Mouse (Mus musculus) liver, embryonic 13.5 days (tissue): ENCODE data around the gene Matk. TPM values are rescaled to one million over a fixed set of nuclear protein-coding genes. Genes with fewer than 3 reads are reported as not detected.

Experiments used
- ATAC-seq: fragments of 200-750 bp; cut with Nextera tagmentation; 2 replicates; pipeline ENCODE4 v1.8.0; 2017; ENCODE audit warnings: low read depth, mild to moderate bottlenecking, moderate number of reproducible peaks, moderate library complexity
- DNase-seq: peaks from one replicate; pipeline ENCODE4 v3.0.0; 2022
- H3K27ac ChIP-seq: fragments of 300-500 bp; sonication (generic); 2 replicates; pipeline ENCODE4 v1.5.1; 2015; ENCODE audit warnings: moderate library complexity, mild to moderate bottlenecking, inconsistent platforms
- H3K27me3 ChIP-seq: fragments of 300-500 bp; sonication (generic); 2 replicates; pipeline ENCODE4 v1.6.1; 2015; ENCODE audit warnings: mild to moderate bottlenecking, inconsistent platforms
- H3K36me3 ChIP-seq: fragments of 300-500 bp; sonication (generic); 2 replicates; pipeline ENCODE4 v1.6.1; 2015; ENCODE audit warnings: mild to moderate bottlenecking, inconsistent platforms
- H3K4me1 ChIP-seq: fragments of 300-500 bp; sonication (generic); replicated peaks from 2 replicates; pipeline ENCODE4 v1.6.1; 2015; ENCODE audit warnings: inconsistent platforms
- H3K4me2 ChIP-seq: fragments of 300-500 bp; sonication (generic); 2 replicates; pipeline ENCODE4 v1.6.1; 2015; ENCODE audit warnings: inconsistent platforms, mild to moderate bottlenecking, moderate library complexity
- H3K4me3 ChIP-seq: fragments of 300-500 bp; sonication (generic); replicated peaks from 2 replicates; pipeline ENCODE4 v1.5.1; 2015; ENCODE audit warnings: mild to moderate bottlenecking, inconsistent platforms
- H3K9ac ChIP-seq: fragments of 300-500 bp; sonication (generic); 2 replicates; pipeline ENCODE4 v1.6.1; 2015; ENCODE audit warnings: mild to moderate bottlenecking, inconsistent platforms
- H3K9me3 ChIP-seq: fragments of 300-500 bp; sonication (generic); replicated peaks from 2 replicates; pipeline ENCODE4 v1.6.1; 2016; ENCODE audit warnings: inconsistent platforms
- WGBS: fragments of 180-500 bp; shearing (Covaris S2); methylation state at CpG from one replicate; pipeline ENCODE4 v1.1.7; 2015; ENCODE audit not compliant: insufficient replicate concordance; 5-methylcytosine and 5-hydroxymethylcytosine counted together
- polyA plus RNA-seq: library from polyadenylated mRNA; unstranded; fragments of >200 nt; fragmentation: Nextera tagmentation; extraction: Ambion mirVana; gene quantifications from 2 replicates; pipeline ENCODE4 v1.2.1, GENCODE M21; 2015

Matk gene
- polyA plus RNA-seq, 1 experiment from 2014 or later = 1.8 TPM

GRCm38 (mm10) chr10:81288601-81289000 lies 35.9 kb downstream of the Matk start:
- Histone ChIP-seq H3K4me2 (no peak overlapping the region), H3K27ac (no peak overlapping the region)
- no peak for ATAC-seq

GRCm38 (mm10) chr10:81289278-81289677 lies 36.5 kb downstream of the Matk start:
- Histone ChIP-seq H3K9me3 (no peaks in the 10 kb centered on the region), H3K4me1 (peaks cover 74% of the 10 kb centered on the region), H3K27ac (no peak overlapping the region), H3K9ac (no peak overlapping the region), H3K36me3 (no peaks in the 10 kb centered on the region), H3K4me2 (no peak overlapping the region), H3K27me3 (peaks cover 33% of the 10 kb centered on the region), H3K4me3 (no peak overlapping the region)
- ATAC-seq (no peak), DNase-seq (peak; percentile 47)
- 8% methylated on average over 7 of the region's 7 CpGs for WGBS

More at GRCm38 (mm10) chr10:81288601-81289000, 35.9 kb downstream of the Matk start:
- 24% methylated on average over 6 of the region's 6 CpGs for WGBS
- Histone ChIP-seq H3K9me3 (no peaks in the 10 kb centered on the region), H3K36me3 (no peaks in the 10 kb centered on the region), H3K4me3 (no peak overlapping the region), H3K4me1 (peaks cover 67% of the 10 kb centered on the region), H3K27me3 (peaks cover 39% of the 10 kb centered on the region), H3K9ac (no peak overlapping the region)
- no peak for DNase-seq

GRCm38 (mm10) chr10:81289811-81290210 lies 37.1 kb downstream of the Matk start:
- H3K27ac ChIP-seq = no peak overlapping the region
- H3K27me3 ChIP-seq = peaks cover 27% of the 10 kb centered on the region
- DNase-seq (no peak), ATAC-seq (no peak)
- H3K4me2 ChIP-seq = no peak overlapping the region
- no peaks in the 10 kb centered on the region for H3K9me3 ChIP-seq
- 57% methylated on average over 14 of the region's 14 CpGs for WGBS
- no peak overlapping the region for H3K9ac ChIP-seq
- no peaks in the 10 kb centered on the region for H3K36me3 ChIP-seq
- H3K4me1 ChIP-seq = peaks cover 77% of the 10 kb centered on the region
- no peak overlapping the region for H3K4me3 ChIP-seq

- no peaks in the 10 kb centered on the region for H3K9me3 ChIP-seq
- H3K4me1 ChIP-seq = peaks cover 77% of the 10 kb centered on the region
- 56% methylated on average over 24 of the region's 24 CpGs for WGBS
- ATAC-seq = no peak
- H3K27ac ChIP-seq = no peak overlapping the region
- H3K9ac ChIP-seq = no peak overlapping the region
- DNase-seq = no peak
- H3K27me3 ChIP-seq = peaks cover 17% of the 10 kb centered on the region
- no peak overlapping the region for H3K4me3 ChIP-seq
- no peaks in the 10 kb centered on the region for H3K36me3 ChIP-seq
- peak overlapping the region; percentile 3; the same call in 1 of the 2 replicates for H3K4me2 ChIP-seq
These were observed 38.1 kb downstream of the Matk start for GRCm38 (mm10) chr10:81290698-81291460.

GRCm38 (mm10) chr10:81291511-81292104 lies 38.9 kb downstream of the Matk start, which contains the start of gene Tjp3:
Tjp3 (minus strand) TSS chr10:81291581.
- Histone ChIP-seq H3K4me2 (peak within 1 kb of the TSS; percentile 33), H3K4me3 (0 out of 2 replicates have a peak within 1 kb of the TSS, but pooled peaks have one; percentile 1), H3K27ac (peak within 1 kb of the TSS; percentile 60), H3K4me1 (peaks cover 77% of the 10 kb centered on the region), H3K9me3 (no peaks in the 10 kb centered on the region), H3K27me3 (peaks cover 13% of the 10 kb centered on the region), H3K9ac (no peak within 1 kb of the TSS), H3K36me3 (no peaks in the 10 kb centered on the region)
- 47% methylated on average over 9 of the region's 9 CpGs for WGBS
- DNase-seq = no peak
- no peak for ATAC-seq

- DNase-seq (peak; percentile 100), ATAC-seq (peak; percentile 93)
- Histone ChIP-seq H3K4me1 (peaks cover 82% of the 10 kb centered on the region), H3K9me3 (no peaks in the 10 kb centered on the region), H3K27ac (peak within 1 kb of the TSS; percentile 85), H3K9ac (peak within 1 kb of the TSS; percentile 85), H3K4me3 (peak within 1 kb of the TSS; percentile 76), H3K4me2 (peak within 1 kb of the TSS; percentile 95), H3K36me3 (no peaks in the 10 kb centered on the region), H3K27me3 (peaks cover 13% of the 10 kb centered on the region)
- under 1% methylated on average over 64 of the region's 80 CpGs for WGBS
These were observed 40.0 kb downstream of the Matk start, which contains the start of gene Pip5k1c for GRCm38 (mm10) chr10:81292554-81293333. Pip5k1c (plus strand) TSS chr10:81292963.

GRCm38 (mm10) chr10:81293334-81294030 lies 40.7 kb downstream of the Matk start:
- WGBS = 2% methylated on average over 25 of the region's 25 CpGs
- Histone ChIP-seq H3K4me3 (peak overlapping the region; percentile 76), H3K4me2 (peak overlapping the region; percentile 95), H3K36me3 (no peaks in the 10 kb centered on the region), H3K9ac (peak overlapping the region; percentile 85), H3K4me1 (peaks cover 83% of the 10 kb centered on the region), H3K27me3 (peaks cover 13% of the 10 kb centered on the region), H3K27ac (peak overlapping the region; percentile 85), H3K9me3 (no peaks in the 10 kb centered on the region)
- DNase-seq (no peak), ATAC-seq (no peak)

- H3K4me1 ChIP-seq = peaks cover 87% of the 10 kb centered on the region
- no peak overlapping the region for H3K27ac ChIP-seq
- H3K4me3 ChIP-seq = peak overlapping the region; percentile 76
- H3K9ac ChIP-seq = peak overlapping the region; percentile 85
- no peaks in the 10 kb centered on the region for H3K36me3 ChIP-seq
- ATAC-seq (no peak), DNase-seq (no peak)
- peak overlapping the region; percentile 95 for H3K4me2 ChIP-seq
- H3K27me3 ChIP-seq = peaks cover 13% of the 10 kb centered on the region
- H3K9me3 ChIP-seq = no peaks in the 10 kb centered on the region
- 26% methylated on average over 8 of the region's 8 CpGs for WGBS
These were observed 41.7 kb downstream of the Matk start for GRCm38 (mm10) chr10:81294442-81294841.

- peak overlapping the region; percentile 85 for H3K9ac ChIP-seq
- peak overlapping the region; percentile 95 for H3K4me2 ChIP-seq
- peaks cover 94% of the 10 kb centered on the region for H3K4me1 ChIP-seq
- H3K4me3 ChIP-seq = no peak overlapping the region
- 85% methylated on average over 6 of the region's 6 CpGs for WGBS
- DNase-seq (no peak), ATAC-seq (no peak)
- H3K27ac ChIP-seq = no peak overlapping the region
- H3K9me3 ChIP-seq = no peaks in the 10 kb centered on the region
- peaks cover 8% of the 10 kb centered on the region for H3K27me3 ChIP-seq
- no peaks in the 10 kb centered on the region for H3K36me3 ChIP-seq
These were observed 42.5 kb downstream of the Matk start for GRCm38 (mm10) chr10:81295185-81295584.

- H3K9ac ChIP-seq = peak overlapping the region; percentile 45; the same call in 1 of the 2 replicates
- DNase-seq (no peak), ATAC-seq (no peak)
- H3K27ac ChIP-seq = peak overlapping the region; percentile 87
- H3K4me1 ChIP-seq = peaks cover 94% of the 10 kb centered on the region
- no peak overlapping the region for H3K4me3 ChIP-seq
- H3K27me3 ChIP-seq = no peaks in the 10 kb centered on the region
- H3K9me3 ChIP-seq = no peaks in the 10 kb centered on the region
- 67% methylated on average over 6 of the region's 6 CpGs for WGBS
- 0 out of 2 replicates have a peak overlapping the region, but pooled peaks have one; percentile 3 for H3K4me2 ChIP-seq
- no peaks in the 10 kb centered on the region for H3K36me3 ChIP-seq
These were observed 44.5 kb downstream of the Matk start for GRCm38 (mm10) chr10:81297246-81297645.
